Mouse (Mus musculus): ENCODE data around the gene Shroom3.
A peak's percentile ranks its signal among the peaks of the same experiment; 100 is the strongest.

The Shroom3 gene

GRCm38 (mm10) chr5:92683351-92683807 is at the start of gene Shroom3:
Gene Shroom3, plus strand, starts transcription at chr5:92683435.
- DNase-seq (ENCODE audit: low spot score): no peak

GRCm38 (mm10) chr5:92633526-92633925 is 49.7 kb upstream of the Shroom3 start:
- no peak for DNase-seq (ENCODE audit: low spot score)

- no peak for DNase-seq (ENCODE audit: low spot score)
These were observed 48.3 kb upstream of the Shroom3 start for GRCm38 (mm10) chr5:92634916-92635315.

- DNase-seq (ENCODE audit: low spot score): no peak
These were observed 47.3 kb upstream of the Shroom3 start for GRCm38 (mm10) chr5:92635891-92636290.

- DNase-seq (ENCODE audit: low spot score): no peak
These were observed 42.4 kb upstream of the Shroom3 start for GRCm38 (mm10) chr5:92640861-92641260.

- peak; percentile 67 for DNase-seq (ENCODE audit: low spot score)
These were observed 27.0 kb upstream of the Shroom3 start for GRCm38 (mm10) chr5:92656256-92656655.

- no peak for DNase-seq (ENCODE audit: low spot score)
These were observed 18.9 kb upstream of the Shroom3 start for GRCm38 (mm10) chr5:92664321-92664720.

GRCm38 (mm10) chr5:92666860-92667259 is 16.4 kb upstream of the Shroom3 start:
- DNase-seq (ENCODE audit: low spot score): no peak

- DNase-seq (ENCODE audit: low spot score): peak; percentile 71
These were observed 8.2 kb upstream of the Shroom3 start, which contains the start of gene Ccdc158 for GRCm38 (mm10) chr5:92674859-92675573. Gene Ccdc158, minus strand, starts transcription at chr5:92675271.

GRCm38 (mm10) chr5:92675574-92675920 is 7.7 kb upstream of the Shroom3 start:
- no peak for DNase-seq (ENCODE audit: low spot score)

- DNase-seq (ENCODE audit: low spot score): peak; percentile 51
These were observed 3.8 kb upstream of the Shroom3 start for GRCm38 (mm10) chr5:92679441-92679840.

GRCm38 (mm10) chr5:92681861-92682260 is 1.4 kb upstream of the Shroom3 start:
- no peak for DNase-seq (ENCODE audit: low spot score)

GRCm38 (mm10) chr5:92682621-92683348 is 450 bp upstream of the Shroom3 start:
- DNase-seq (ENCODE audit: low spot score): peak; percentile 42

GRCm38 (mm10) chr5:92683871-92684475 is 738 bp downstream of the Shroom3 start:
- no peak for DNase-seq (ENCODE audit: low spot score)

GRCm38 (mm10) chr5:92684715-92685460 is 1.7 kb downstream of the Shroom3 start:
- DNase-seq (ENCODE audit: low spot score): no peak

- DNase-seq (ENCODE audit: low spot score): no peak
These were observed 4.9 kb downstream of the Shroom3 start for GRCm38 (mm10) chr5:92688124-92688523.

GRCm38 (mm10) chr5:92688569-92688968 is 5.3 kb downstream of the Shroom3 start:
- no peak for DNase-seq (ENCODE audit: low spot score)

GRCm38 (mm10) chr5:92692206-92693007 is 9.2 kb downstream of the Shroom3 start:
- peak; percentile 71 for DNase-seq (ENCODE audit: low spot score)

- no peak for DNase-seq (ENCODE audit: low spot score)
These were observed 10.5 kb downstream of the Shroom3 start for GRCm38 (mm10) chr5:92693744-92694143.

- no peak for DNase-seq (ENCODE audit: low spot score)
These were observed 11.2 kb downstream of the Shroom3 start for GRCm38 (mm10) chr5:92694316-92694995.
